Mouse (Mus musculus) limb, embryonic 14.5 days (tissue): ENCODE measurements around the gene Prrg1. TPM values are rescaled to one million over a fixed set of nuclear protein-coding genes. Genes with fewer than 3 reads are reported as not detected.
"Not testable (repeated sequence)": the region's sequence is repeated elsewhere in the genome, so short reads cannot be mapped to it uniquely, and the experiment has no call there.

Experiments
- ATAC-seq: fragments of 200-750 bp; cut with Nextera tagmentation; 2 replicates; pipeline ENCODE4 v1.8.0; 2017; ENCODE audit warnings: low read depth, moderate number of reproducible peaks, moderate TSS enrichment; ENCODE audit not compliant: low FRiP score
- DNase-seq: peaks from one replicate; pipeline ENCODE4 v3.0.0-alpha.2; 2015; ENCODE audit warnings: low spot score
- H3K27ac ChIP-seq: fragments of 300-500 bp; sonication (generic); replicated peaks from 2 replicates; pipeline ENCODE4 v1.5.1; 2014; ENCODE audit warnings: low read depth, mild to moderate bottlenecking, low read length, moderate library complexity, mixed read lengths
- H3K27me3 ChIP-seq: fragments of 300-500 bp; sonication (generic); 2 replicates; pipeline ENCODE4 v1.6.1; 2014; ENCODE audit warnings: low read length, mixed read lengths; ENCODE audit not compliant: control insufficient read depth, insufficient read depth
- H3K36me3 ChIP-seq: fragments of 300-500 bp; sonication (generic); 2 replicates; pipeline ENCODE4 v1.6.1; 2014; ENCODE audit warnings: mild to moderate bottlenecking, low read length, moderate library complexity, mixed read lengths; ENCODE audit not compliant: control insufficient read depth, insufficient read depth
- H3K4me1 ChIP-seq: fragments of 300-500 bp; sonication (generic); 2 replicates; pipeline ENCODE4 v1.6.1; 2014; ENCODE audit warnings: antibody characterized with exemption, low read length, mixed read lengths; ENCODE audit not compliant: control insufficient read depth, insufficient read depth
- H3K4me2 ChIP-seq: fragments of 300-500 bp; sonication (generic); replicated peaks from 2 replicates; pipeline ENCODE4 v1.6.1; 2014; ENCODE audit warnings: low read depth, mild to moderate bottlenecking, low read length, moderate library complexity; ENCODE audit not compliant: severe bottlenecking
- H3K4me3 ChIP-seq: fragments of 300-500 bp; sonication (generic); replicated peaks from 2 replicates; pipeline ENCODE4 v1.5.1; 2014; ENCODE audit warnings: low read length
- H3K9ac ChIP-seq: fragments of 300-500 bp; sonication (generic); 2 replicates; pipeline ENCODE4 v1.6.1; 2014; ENCODE audit warnings: mild to moderate bottlenecking, low read depth, low read length, moderate library complexity; ENCODE audit not compliant: severe bottlenecking
- H3K9me3 ChIP-seq: fragments of 300-500 bp; sonication (generic); 2 replicates; pipeline ENCODE4 v1.6.1; 2016; ENCODE audit warnings: low read length; ENCODE audit not compliant: control insufficient read depth
- POLR2A ChIP-seq: fragments of 200-500 bp; IDR thresholded peaks from 2 replicates; pipeline ENCODE4 v1.8.0; 2012; ENCODE audit warnings: inconsistent platforms, mild to moderate bottlenecking, moderate library complexity, borderline replicate concordance; ENCODE audit not compliant: insufficient read depth, insufficient read length; ENCODE audit errors: extremely low read depth
- WGBS: fragments of 180-500 bp; shearing (Covaris S2); extraction: QIAGEN DNeasy Blood & Tissue Kit; methylation state at CpG from one replicate; pipeline ENCODE4 v1.1.7; 2014; 5-methylcytosine and 5-hydroxymethylcytosine counted together
- polyA plus RNA-seq, 2 experiments: library from polyadenylated mRNA; depleted of rRNA in 1 of 2; stranded (reverse) in 1 of 2; unstranded in 1 of 2; fragments of >200 nt; fragmentation: Nextera tagmentation in 1 of 2; extraction: Ambion mirVana in 1 of 2; gene quantifications; 2 replicates each; pipeline versions ENCODE4 v1.2.1 to v1.2.3; 2012 to 2014

The Prrg1 gene
- polyA plus RNA-seq, 2 experiments = 12.0 to 19.7 TPM

- no peaks in the 10 kb centered on the region for H3K27me3 ChIP-seq
- TF ChIP-seq POLR2A = no peak
- no peak overlapping the region for H3K4me3 ChIP-seq
- no peak overlapping the region for H3K27ac ChIP-seq
- no peaks in the 10 kb centered on the region for H3K9me3 ChIP-seq
- WGBS = 96% methylated on average over 2 of the region's 2 CpGs
- no peaks in the 10 kb centered on the region for H3K4me1 ChIP-seq
- H3K4me2 ChIP-seq = no peak overlapping the region
- ATAC-seq (no peak), DNase-seq (no peak)
- no peaks in the 10 kb centered on the region for H3K36me3 ChIP-seq
- H3K9ac ChIP-seq = no peak overlapping the region
Measured at GRCm38 (mm10) chrX:78518301-78518700, 65.4 kb downstream of the Prrg1 start.

- H3K4me1 ChIP-seq = no peaks in the 10 kb centered on the region
- H3K9me3 ChIP-seq = no peaks in the 10 kb centered on the region
- H3K27me3 ChIP-seq = no peaks in the 10 kb centered on the region
- TF ChIP-seq POLR2A = no peak
- H3K9ac ChIP-seq = no peak overlapping the region
- ATAC-seq (no peak), DNase-seq (no peak)
- no peaks in the 10 kb centered on the region for H3K36me3 ChIP-seq
- no peak overlapping the region for H3K4me2 ChIP-seq
- no peak overlapping the region for H3K27ac ChIP-seq
- no peak overlapping the region for H3K4me3 ChIP-seq
- WGBS = 75% methylated on average over 2 of the region's 2 CpGs
Measured at GRCm38 (mm10) chrX:78482987-78483386, 100.7 kb downstream of the Prrg1 start.

GRCm38 (mm10) chrX:78479710-78480109, 104.0 kb downstream of the Prrg1 start:
- Histone ChIP-seq H3K27ac (no peak overlapping the region), H3K4me1 (no peaks in the 10 kb centered on the region), H3K9me3 (no peaks in the 10 kb centered on the region), H3K4me3 (no peak overlapping the region), H3K36me3 (no peaks in the 10 kb centered on the region), H3K27me3 (no peaks in the 10 kb centered on the region), H3K9ac (no peak overlapping the region), H3K4me2 (no peak overlapping the region)
- no peak for DNase-seq
- no peak for ATAC-seq
- TF ChIP-seq POLR2A = no peak
- 64% methylated on average over 3 of the region's 3 CpGs for WGBS

- no peak for TF ChIP-seq POLR2A
- ATAC-seq (no peak), DNase-seq (no peak)
- WGBS = 72% methylated on average over 3 of the region's 6 CpGs
- no peaks in the 10 kb centered on the region for H3K36me3 ChIP-seq
- no peaks in the 10 kb centered on the region for H3K9me3 ChIP-seq
- H3K4me2 ChIP-seq = no peak overlapping the region
- no peak overlapping the region for H3K4me3 ChIP-seq
- H3K27me3 ChIP-seq = no peaks in the 10 kb centered on the region
- no peak overlapping the region for H3K9ac ChIP-seq
- no peak overlapping the region for H3K27ac ChIP-seq
- H3K4me1 ChIP-seq = no peaks in the 10 kb centered on the region
Measured at GRCm38 (mm10) chrX:78434357-78434756, 149.3 kb downstream of the Prrg1 start.

GRCm38 (mm10) chrX:78403346-78403745, 180.3 kb downstream of the Prrg1 start:
- H3K27me3 ChIP-seq, H3K9ac ChIP-seq, H3K27ac ChIP-seq, DNase-seq, H3K9me3 ChIP-seq, ATAC-seq, H3K4me1 ChIP-seq, H3K4me2 ChIP-seq, H3K36me3 ChIP-seq, H3K4me3 ChIP-seq: not testable (repeated sequence)
- WGBS = 80% methylated on average over 2 of the region's 2 CpGs

Other genes with a start within 250 kb of the Prrg1 start
- gene 4930480E11Rik, start 214.3 kb downstream of the Prrg1 start, polyA plus RNA-seq (2012; rRNA removed) = not detected in 2 replicates
- gene 4930480E11Rik, start 214.3 kb downstream of the Prrg1 start, polyA plus RNA-seq (2014; fragmentation: Nextera tagmentation; extraction: Ambion mirVana) = not detected in 2 replicates
- gene Fam47c, start 153.9 kb upstream of the Prrg1 start, polyA plus RNA-seq (2012; rRNA removed) = not detected in 2 replicates
- not detected in 2 replicates for gene Fam47c, start 153.9 kb upstream of the Prrg1 start, polyA plus RNA-seq (2014; fragmentation: Nextera tagmentation; extraction: Ambion mirVana)